Mouse (Mus musculus) neutrophil, adult 5-6 weeks (primary cell): ENCODE results near the gene Ctxn1. TPM values are rescaled to one million over a fixed set of nuclear protein-coding genes. Genes with fewer than 3 reads are reported as not detected.

Source experiments
- ATAC-seq: fragments of 151-379, 151-347 bp; 2 replicates; pipeline ENCODE4 v1.8.0; 2017; ENCODE audit warnings: mild to moderate bottlenecking, moderate TSS enrichment; ENCODE audit not compliant: insufficient number of reproducible peaks, poor library complexity, low FRiP score, severe bottlenecking; ENCODE audit errors: extremely low read depth
- total RNA-seq: library from RNA; stranded (forward); fragments of 200-1000 nt; gene quantifications from 2 replicates; pipeline ENCODE4 v1.2.3, GENCODE M21; 2017

Gene Ctxn1
- total RNA-seq, 1 experiment from 2014 or later, result 0.35 TPM

DNA sequence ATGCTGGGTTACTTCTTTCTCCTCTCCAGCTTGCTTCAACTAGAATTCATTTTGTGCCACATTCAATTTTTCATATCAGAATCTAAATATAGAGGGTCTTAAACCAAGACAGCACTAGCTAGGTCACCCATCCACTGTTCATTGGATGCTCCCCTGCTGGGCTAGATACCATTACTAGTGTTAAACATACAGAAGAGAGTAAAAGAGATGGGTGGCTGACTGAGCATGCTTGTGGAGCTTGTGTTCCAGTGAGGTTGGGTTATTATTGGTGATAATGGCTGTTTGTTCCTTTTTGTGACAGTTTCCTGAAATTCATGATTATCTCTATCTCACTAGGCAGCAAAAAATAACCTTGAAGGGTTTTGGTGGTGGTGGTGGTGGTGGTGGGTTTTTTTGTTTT is 37.0 kb downstream of the Ctxn1 start:
- no peak for ATAC-seq

DNA sequence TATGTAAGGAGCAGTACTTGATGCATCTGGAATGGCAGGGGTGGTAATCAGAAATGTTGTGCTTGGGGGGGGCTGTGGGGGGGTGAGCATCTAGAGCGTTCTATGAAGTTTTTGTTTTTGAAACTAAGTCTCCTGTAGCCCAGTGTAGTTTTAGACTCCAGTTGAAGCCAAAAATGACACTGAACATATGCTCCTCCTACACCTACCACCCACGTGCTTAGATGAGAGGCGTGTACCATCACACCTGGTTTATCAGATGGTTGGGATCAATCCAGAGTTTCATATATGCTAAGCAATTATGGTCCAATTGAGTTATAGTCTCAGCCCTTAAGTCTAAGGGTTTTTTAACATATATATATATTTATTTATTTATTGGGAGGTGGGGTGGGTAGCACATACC is 39.5 kb downstream of the Ctxn1 start:
- ATAC-seq, result no peak

DNA sequence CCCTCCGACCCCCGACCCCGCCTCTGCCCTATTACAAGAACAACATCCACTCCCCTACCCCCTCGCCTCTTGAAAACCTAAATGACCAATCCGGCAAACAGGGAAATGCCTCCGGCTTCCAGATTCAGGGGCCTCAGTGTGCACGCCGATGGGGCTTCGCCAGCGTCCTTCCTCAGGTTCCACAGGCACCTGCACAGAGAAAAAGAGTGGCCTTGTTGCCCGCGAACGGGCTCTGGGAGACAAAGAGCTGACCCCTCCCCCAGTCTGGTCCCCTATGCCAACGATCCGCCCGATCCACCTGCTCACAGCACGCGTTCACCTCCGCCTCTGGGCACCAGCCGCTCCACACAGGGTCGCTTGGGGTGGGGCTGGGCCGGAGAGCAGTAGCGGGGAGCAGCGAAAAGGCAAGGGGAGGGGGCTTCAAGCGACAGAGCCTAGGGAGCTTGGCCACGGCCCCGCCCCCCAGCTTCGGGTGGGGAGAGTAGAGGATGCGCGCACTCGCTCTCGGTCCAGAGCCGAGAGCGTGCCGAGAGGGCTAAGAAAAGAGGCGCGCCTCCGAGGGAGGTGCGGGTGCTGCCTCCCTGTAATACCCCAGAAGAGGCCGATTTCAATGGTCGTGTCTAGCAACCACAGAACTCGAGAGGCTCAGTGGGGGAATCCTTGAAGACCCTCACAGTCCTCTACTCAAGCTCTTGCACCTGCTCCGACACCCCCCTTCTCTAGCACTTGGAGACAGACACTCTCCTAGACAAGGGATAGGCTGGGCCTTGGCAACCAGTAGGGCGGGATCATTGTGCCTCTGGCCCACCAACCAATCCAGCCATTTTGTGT is 42.1 kb downstream of the Ctxn1 start, which contains the start of gene Prr36:
Gene Prr36 (minus strand): TSS at position 669 of the 831 bp plus-strand sequence.
- no peak for ATAC-seq

DNA sequence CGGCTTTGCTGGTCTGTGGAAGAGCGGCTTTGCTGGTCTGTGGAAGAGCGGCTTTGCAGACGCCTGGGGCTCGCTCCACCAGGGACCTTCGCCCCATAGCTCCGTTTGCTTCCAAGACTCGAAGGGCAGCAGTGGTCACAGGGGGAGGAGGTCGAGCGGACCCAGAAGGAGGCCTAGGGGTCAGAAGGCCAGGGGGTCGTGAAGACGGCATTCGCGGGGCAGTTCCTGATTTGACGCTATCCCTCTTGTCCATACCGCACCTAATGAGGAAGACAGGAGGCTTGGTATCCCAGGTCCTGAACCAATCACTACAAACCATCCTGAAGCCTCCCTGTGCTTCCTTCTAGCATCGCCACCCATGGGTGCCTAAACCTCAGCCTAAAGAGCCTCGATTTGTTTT is 42.8 kb downstream of the Ctxn1 start:
- no peak for ATAC-seq

DNA sequence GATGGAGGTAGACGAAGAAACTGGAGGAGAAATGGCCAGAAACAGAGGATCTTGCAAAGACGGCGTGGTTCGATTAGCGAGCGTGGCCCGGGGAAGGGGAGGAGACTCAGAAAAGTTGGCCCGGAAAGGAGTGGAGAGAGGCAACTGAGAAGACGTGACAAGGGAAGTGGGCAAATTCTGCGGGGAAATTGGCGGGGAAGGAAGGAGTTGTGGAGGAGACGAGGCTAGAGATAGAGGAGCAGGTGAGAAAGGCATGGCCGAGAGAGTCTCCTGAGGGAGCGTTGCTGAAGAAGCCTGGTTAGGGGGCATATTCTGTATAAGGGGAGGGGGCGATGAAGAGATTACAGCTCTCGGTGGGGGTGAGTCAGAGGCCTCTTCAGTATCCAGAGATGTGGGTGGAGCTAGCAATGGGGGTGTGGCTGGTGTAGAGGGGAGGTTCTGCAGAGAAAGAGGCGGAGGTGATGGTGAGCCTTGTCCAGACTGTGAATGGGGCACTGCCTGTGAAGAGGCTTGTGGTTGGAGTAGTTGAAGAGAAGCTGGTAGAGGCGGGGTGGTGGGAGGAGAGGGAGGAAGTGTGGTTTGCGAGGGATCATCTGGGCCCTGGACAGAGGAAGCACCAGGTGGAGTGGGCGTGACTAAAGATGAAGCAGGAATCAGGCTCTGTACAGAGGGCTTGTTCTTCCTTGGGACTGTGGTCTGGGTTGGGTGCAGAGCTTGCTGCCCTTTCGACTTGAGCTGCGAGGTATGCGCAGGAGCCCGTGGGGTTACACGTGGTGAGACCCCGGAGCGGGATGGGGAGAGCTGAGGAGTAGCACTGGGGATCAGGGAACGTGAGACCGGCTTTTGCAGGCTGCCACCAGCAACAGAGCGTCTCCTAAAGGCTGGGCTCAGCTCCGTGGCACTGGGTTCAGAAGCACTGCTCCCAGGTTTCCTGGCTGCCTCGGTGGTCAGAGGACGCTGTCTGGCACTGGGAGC is 44.8 kb downstream of the Ctxn1 start:
- ATAC-seq, result peak; percentile 68

- ATAC-seq, result 0 out of 2 replicates have a peak, but pooled peaks have one; percentile 14
Measured at GRCm38 (mm10) chr8:4213210-4214005, 45.7 kb downstream of the Ctxn1 start.

DNA sequence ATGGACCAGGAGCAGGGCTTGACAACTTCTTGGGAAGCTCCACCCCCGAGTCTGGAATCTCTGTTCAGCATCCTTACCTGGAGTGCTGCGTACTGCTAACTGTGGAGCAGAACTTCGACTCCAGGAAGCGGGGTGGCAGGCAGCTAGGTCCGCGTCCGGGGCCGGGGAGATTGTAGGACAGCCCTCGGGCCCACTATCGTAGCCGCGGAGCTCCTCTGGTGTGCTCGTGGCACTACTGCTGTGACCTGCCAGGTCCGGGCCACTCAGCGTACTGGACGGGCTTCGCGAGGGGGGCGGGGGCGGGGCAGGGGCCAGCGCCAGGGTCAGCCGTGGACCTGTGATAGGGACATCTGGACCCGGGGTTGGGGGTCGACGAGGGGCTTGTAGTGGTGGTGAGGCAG is 46.3 kb downstream of the Ctxn1 start:
- peak; percentile 14; the same call in 1 of the 2 replicates for ATAC-seq

DNA sequence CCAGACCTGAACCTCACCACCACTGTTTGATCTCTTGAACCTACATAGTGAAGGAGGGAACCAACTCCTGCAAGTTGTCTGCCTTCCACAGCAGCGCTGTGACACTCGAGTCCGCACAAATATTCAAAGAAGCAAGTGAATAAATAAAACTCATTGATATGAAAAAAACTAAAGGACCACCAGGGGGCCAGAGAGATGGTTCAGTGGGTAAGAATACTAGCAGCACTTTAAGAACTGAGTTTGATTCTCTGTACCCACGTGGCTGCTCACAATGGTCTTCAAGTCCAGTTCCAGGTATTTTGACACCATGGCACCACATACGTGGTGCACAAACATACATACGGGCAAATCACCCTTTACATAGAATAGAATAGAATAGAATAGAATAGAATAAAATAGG is 48.0 kb downstream of the Ctxn1 start:
- ATAC-seq, result no peak

Other genes starting within 250 kb of the Ctxn1 start
- gene Cd209f, start 153.4 kb downstream of the Ctxn1 start, total RNA-seq, result not detected in 2 replicates
- gene Cd209g, start 125.2 kb downstream of the Ctxn1 start, total RNA-seq, result not detected in 2 replicates
- 10.2 and 16.6 TPM in 2 replicates for gene Evi5l, start 92.7 kb downstream of the Ctxn1 start, total RNA-seq
- gene Prr36, start 41.8 kb downstream of the Ctxn1 start, total RNA-seq, result not detected in 2 replicates
- gene Lrrc8e, start 32.4 kb downstream of the Ctxn1 start, total RNA-seq, result not detected in 2 replicates
- gene Map2k7, start 20.5 kb downstream of the Ctxn1 start, total RNA-seq, result 44.1 and 50.7 TPM in 2 replicates
- gene Gm49320, start 20.4 kb downstream of the Ctxn1 start, total RNA-seq, result 1.4 TPM in 1 of 2 replicates, not detected in the other
- 8.4 and 10.2 TPM in 2 replicates for gene Tgfbr3l, start 11.1 kb downstream of the Ctxn1 start, total RNA-seq
- 6.8 and 15.7 TPM in 2 replicates for gene Snapc2, start 6.2 kb downstream of the Ctxn1 start, total RNA-seq
- 78.5 and 86.7 TPM in 2 replicates for gene Timm44, start 16.6 kb upstream of the Ctxn1 start, total RNA-seq
- gene Ccl25, start 65.9 kb upstream of the Ctxn1 start, total RNA-seq, result 11.5 TPM in 2 replicates
- gene Elavl1, start 66.1 kb upstream of the Ctxn1 start, total RNA-seq, result 52.4 and 65.9 TPM in 2 replicates
- 19.6 and 21.2 TPM in 2 replicates for gene Cers4, start 233.8 kb upstream of the Ctxn1 start, total RNA-seq